Mouse (Mus musculus) stomach, embryonic 14.5 days (tissue): Measurements from ENCODE around the gene Gm11172. TPM values are rescaled to one million over a fixed set of nuclear protein-coding genes. Genes with fewer than 3 reads are reported as not detected.

Source experiments
- ATAC-seq: fragments of 200-750 bp; cut with Nextera tagmentation; 2 replicates; pipeline ENCODE4 v1.8.0; 2017; ENCODE audit warnings: low read depth, moderate TSS enrichment; ENCODE audit not compliant: insufficient number of reproducible peaks, insufficient read depth, low FRiP score
- H3K27ac ChIP-seq: fragments of 300-500 bp; sonication (generic); 2 replicates; pipeline ENCODE4 v1.5.1; 2014; ENCODE audit warnings: mild to moderate bottlenecking, low read length, moderate library complexity, mixed read lengths
- H3K27me3 ChIP-seq: fragments of 300-500 bp; sonication (generic); 2 replicates; pipeline ENCODE4 v1.6.1; 2014; ENCODE audit warnings: low read length, control low read depth, mixed read lengths; ENCODE audit not compliant: control insufficient read depth, insufficient read depth
- H3K36me3 ChIP-seq: fragments of 300-500 bp; sonication (generic); 2 replicates; pipeline ENCODE4 v1.6.1; 2014; ENCODE audit warnings: mild to moderate bottlenecking, control low read depth, low read length, moderate library complexity, mixed read lengths; ENCODE audit not compliant: control insufficient read depth, insufficient read depth
- H3K4me1 ChIP-seq: fragments of 300-500 bp; sonication (generic); 2 replicates; pipeline ENCODE4 v1.6.1; 2014; ENCODE audit warnings: low read length, control low read depth, mixed read lengths; ENCODE audit not compliant: control insufficient read depth, insufficient read depth
- H3K4me2 ChIP-seq: fragments of 300-500 bp; sonication (generic); replicated peaks from 2 replicates; pipeline ENCODE4 v1.6.1; 2014; ENCODE audit warnings: low read depth, low read length, control low read depth
- H3K4me3 ChIP-seq: fragments of 300-500 bp; sonication (generic); 2 replicates; pipeline ENCODE4 v1.5.1; 2014; ENCODE audit warnings: low read depth, low read length, control low read depth
- H3K9ac ChIP-seq: fragments of 300-500 bp; sonication (generic); replicated peaks from 2 replicates; pipeline ENCODE4 v1.6.1; 2014; ENCODE audit warnings: low read depth, mild to moderate bottlenecking, control low read depth, low read length, moderate library complexity, mixed read lengths
- H3K9me3 ChIP-seq: fragments of 300-500 bp; sonication (generic); 2 replicates; pipeline ENCODE4 v1.6.1; 2016; ENCODE audit warnings: low read depth, low read length, control low read depth; ENCODE audit not compliant: control insufficient read depth
- WGBS: fragments of 180-500 bp; shearing (Covaris S2); extraction: QIAGEN DNeasy Blood & Tissue Kit; methylation state at CpG from one replicate; pipeline ENCODE4 v1.1.7; 2014; 5-methylcytosine and 5-hydroxymethylcytosine counted together
- polyA plus RNA-seq: library from polyadenylated mRNA; unstranded; fragments of >200 nt; fragmentation: Nextera tagmentation; extraction: Ambion mirVana; gene quantifications from 2 replicates; pipeline ENCODE4 v1.2.1, GENCODE M21; 2014

Gene Gm11172
- polyA plus RNA-seq, 1 experiment from 2014 or later = not detected

GRCm38 (mm10) chr16:10814864-10815263 lies 2.1 kb downstream of the Gm11172 start:
- no peak overlapping the region for H3K4me3 ChIP-seq
- ATAC-seq = no peak
- no peaks in the 10 kb centered on the region for H3K9me3 ChIP-seq
- H3K36me3 ChIP-seq = no peaks in the 10 kb centered on the region
- no peak overlapping the region for H3K4me2 ChIP-seq
- H3K27me3 ChIP-seq = no peaks in the 10 kb centered on the region
- H3K27ac ChIP-seq = no peak overlapping the region
- H3K9ac ChIP-seq = no peak overlapping the region
- 69% methylated on average over 4 of the region's 4 CpGs for WGBS
- no peaks in the 10 kb centered on the region for H3K4me1 ChIP-seq

- Histone ChIP-seq H3K27ac (no peak overlapping the region), H3K4me2 (no peak overlapping the region), H3K27me3 (no peaks in the 10 kb centered on the region), H3K36me3 (no peaks in the 10 kb centered on the region), H3K9me3 (no peaks in the 10 kb centered on the region), H3K4me1 (no peaks in the 10 kb centered on the region), H3K4me3 (no peak overlapping the region), H3K9ac (no peak overlapping the region)
- WGBS = 77% methylated on average over 4 of the region's 4 CpGs
- no peak for ATAC-seq
Measured at GRCm38 (mm10) chr16:10818579-10819135, 5.9 kb downstream of the Gm11172 start.

GRCm38 (mm10) chr16:10819966-10820365 lies 7.3 kb downstream of the Gm11172 start:
- no peak overlapping the region for H3K9ac ChIP-seq
- no peak overlapping the region for H3K27ac ChIP-seq
- no peak for ATAC-seq
- no peaks in the 10 kb centered on the region for H3K36me3 ChIP-seq
- no peak overlapping the region for H3K4me3 ChIP-seq
- WGBS = 65% methylated on average over 3 of the region's 3 CpGs
- no peaks in the 10 kb centered on the region for H3K4me1 ChIP-seq
- H3K4me2 ChIP-seq = no peak overlapping the region
- no peaks in the 10 kb centered on the region for H3K27me3 ChIP-seq
- no peaks in the 10 kb centered on the region for H3K9me3 ChIP-seq

GRCm38 (mm10) chr16:10821387-10821786 lies 8.7 kb downstream of the Gm11172 start:
- H3K9ac ChIP-seq = no peak overlapping the region
- peak overlapping the region; percentile 4; the same call in 1 of the 2 replicates for H3K27ac ChIP-seq
- ATAC-seq = peak; percentile 46; the same call in 1 of the 2 replicates
- no peaks in the 10 kb centered on the region for H3K27me3 ChIP-seq
- no peaks in the 10 kb centered on the region for H3K9me3 ChIP-seq
- no peaks in the 10 kb centered on the region for H3K36me3 ChIP-seq
- no peak overlapping the region for H3K4me3 ChIP-seq
- WGBS = 39% methylated on average over 4 of the region's 4 CpGs
- H3K4me1 ChIP-seq = no peaks in the 10 kb centered on the region
- H3K4me2 ChIP-seq = no peak overlapping the region

GRCm38 (mm10) chr16:10824536-10824935 lies 11.8 kb downstream of the Gm11172 start:
- 81% methylated on average over 1 of the region's 1 CpGs for WGBS
- H3K4me2 ChIP-seq = no peak overlapping the region
- H3K4me1 ChIP-seq = no peaks in the 10 kb centered on the region
- H3K4me3 ChIP-seq = no peak overlapping the region
- H3K27me3 ChIP-seq = no peaks in the 10 kb centered on the region
- no peak overlapping the region for H3K9ac ChIP-seq
- no peaks in the 10 kb centered on the region for H3K36me3 ChIP-seq
- H3K9me3 ChIP-seq = no peaks in the 10 kb centered on the region
- H3K27ac ChIP-seq = no peak overlapping the region
- ATAC-seq = no peak

- H3K4me3 ChIP-seq = no peak overlapping the region
- no peak overlapping the region for H3K9ac ChIP-seq
- no peak for ATAC-seq
- WGBS = 80% methylated on average over 4 of the region's 4 CpGs
- H3K9me3 ChIP-seq = no peaks in the 10 kb centered on the region
- H3K4me2 ChIP-seq = no peak overlapping the region
- no peaks in the 10 kb centered on the region for H3K36me3 ChIP-seq
- H3K27ac ChIP-seq = no peak overlapping the region
- no peaks in the 10 kb centered on the region for H3K4me1 ChIP-seq
- H3K27me3 ChIP-seq = no peaks in the 10 kb centered on the region
Measured at GRCm38 (mm10) chr16:10825840-10826239, 13.1 kb downstream of the Gm11172 start.

GRCm38 (mm10) chr16:10827269-10827668 lies 14.6 kb downstream of the Gm11172 start:
- H3K36me3 ChIP-seq = no peaks in the 10 kb centered on the region
- H3K9ac ChIP-seq = no peak overlapping the region
- no peaks in the 10 kb centered on the region for H3K9me3 ChIP-seq
- H3K4me2 ChIP-seq = no peak overlapping the region
- no peaks in the 10 kb centered on the region for H3K27me3 ChIP-seq
- H3K27ac ChIP-seq = no peak overlapping the region
- no peak for ATAC-seq
- H3K4me1 ChIP-seq = no peaks in the 10 kb centered on the region
- WGBS = 87% methylated on average over 9 of the region's 9 CpGs
- no peak overlapping the region for H3K4me3 ChIP-seq

- WGBS = 82% methylated on average over 7 of the region's 7 CpGs
- no peaks in the 10 kb centered on the region for H3K4me1 ChIP-seq
- no peaks in the 10 kb centered on the region for H3K36me3 ChIP-seq
- no peak overlapping the region for H3K4me3 ChIP-seq
- no peak overlapping the region for H3K27ac ChIP-seq
- H3K9me3 ChIP-seq = no peaks in the 10 kb centered on the region
- ATAC-seq = no peak
- no peaks in the 10 kb centered on the region for H3K27me3 ChIP-seq
- no peak overlapping the region for H3K9ac ChIP-seq
- no peak overlapping the region for H3K4me2 ChIP-seq
Measured at GRCm38 (mm10) chr16:10827766-10828460, 15.2 kb downstream of the Gm11172 start.

GRCm38 (mm10) chr16:10828461-10828805 lies 15.7 kb downstream of the Gm11172 start:
- Histone ChIP-seq H3K27me3 (no peaks in the 10 kb centered on the region), H3K4me2 (no peak overlapping the region), H3K27ac (no peak overlapping the region), H3K9ac (no peak overlapping the region), H3K36me3 (no peaks in the 10 kb centered on the region), H3K4me3 (no peak overlapping the region), H3K4me1 (no peaks in the 10 kb centered on the region), H3K9me3 (no peaks in the 10 kb centered on the region)
- 81% methylated on average over 4 of the region's 4 CpGs for WGBS
- ATAC-seq = no peak
